Mouse (Mus musculus) left cerebral cortex, postnatal 10 days (tissue): ENCODE data around the gene Acr. TPM values are rescaled to one million over a fixed set of nuclear protein-coding genes. Genes with fewer than 3 reads are reported as not detected.

ENCODE experiments used
- DNase-seq, 2 experiments: peaks; one replicate each; pipeline ENCODE4 v3.0.0; 2021 to 2022; ENCODE audit warnings: low spot score in 2 of 2, mixed read lengths in 1 of 2; ENCODE audit errors: extremely low spot score in 1 of 2
- intact Hi-C: fragments of 180-260 bp; cut with DNase I; formaldehyde crosslinking; loops from one replicate; pipeline ENCODE4 v1.15.1; 2025
- total RNA-seq, 2 experiments: library from RNA; stranded (reverse); gene quantifications; 2 replicates each; pipeline ENCODE4 v1.2.3; 2021

Acr gene
- total RNA-seq, 2 experiments from 2014 or later: 2.0 to 3.0 TPM

DNA sequence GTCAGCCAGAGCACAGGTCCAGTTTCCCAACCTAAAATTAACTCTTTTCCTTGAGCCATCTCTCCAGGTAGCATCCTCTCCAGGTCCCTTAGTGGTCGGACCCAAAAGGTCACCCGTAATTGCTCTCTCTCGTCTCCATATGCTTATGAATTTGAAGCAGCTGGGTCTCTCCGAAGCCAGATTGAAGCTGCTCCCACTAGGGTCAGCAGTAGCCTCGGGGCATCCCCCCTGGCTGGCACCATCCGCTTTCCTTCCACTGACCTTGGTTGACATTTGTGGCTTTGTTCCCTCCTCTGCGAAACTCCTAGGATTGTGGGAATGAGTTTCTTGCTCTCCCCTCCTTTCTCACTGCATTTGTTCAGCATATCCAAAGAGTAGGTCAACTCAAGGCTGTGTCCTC lies 24.0 kb upstream of the Acr start:
- intact Hi-C loops: no loop called here
- no peak for DNase-seq

DNA sequence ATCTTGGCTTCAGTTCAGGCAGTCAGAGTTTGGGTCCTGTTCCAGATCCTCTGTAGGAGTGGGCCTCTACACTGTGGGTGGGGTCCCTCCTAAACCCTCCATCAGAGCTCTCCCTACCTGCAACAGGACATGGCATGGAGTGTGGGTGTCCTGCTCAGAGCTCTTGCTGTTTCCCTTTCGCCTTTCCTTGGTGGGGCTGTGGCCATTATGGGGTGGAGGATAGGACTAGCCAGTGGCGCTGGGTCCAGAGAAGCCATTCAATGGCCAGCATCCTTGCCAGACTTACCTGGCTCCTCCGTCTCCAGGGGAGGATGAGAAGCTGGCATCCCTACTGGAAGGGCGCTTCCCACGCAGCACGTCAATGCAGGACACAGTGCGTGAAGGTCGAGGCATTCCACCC lies 20.8 kb upstream of the Acr start:
- no peak for DNase-seq
- intact Hi-C loops: no loop called here

DNA sequence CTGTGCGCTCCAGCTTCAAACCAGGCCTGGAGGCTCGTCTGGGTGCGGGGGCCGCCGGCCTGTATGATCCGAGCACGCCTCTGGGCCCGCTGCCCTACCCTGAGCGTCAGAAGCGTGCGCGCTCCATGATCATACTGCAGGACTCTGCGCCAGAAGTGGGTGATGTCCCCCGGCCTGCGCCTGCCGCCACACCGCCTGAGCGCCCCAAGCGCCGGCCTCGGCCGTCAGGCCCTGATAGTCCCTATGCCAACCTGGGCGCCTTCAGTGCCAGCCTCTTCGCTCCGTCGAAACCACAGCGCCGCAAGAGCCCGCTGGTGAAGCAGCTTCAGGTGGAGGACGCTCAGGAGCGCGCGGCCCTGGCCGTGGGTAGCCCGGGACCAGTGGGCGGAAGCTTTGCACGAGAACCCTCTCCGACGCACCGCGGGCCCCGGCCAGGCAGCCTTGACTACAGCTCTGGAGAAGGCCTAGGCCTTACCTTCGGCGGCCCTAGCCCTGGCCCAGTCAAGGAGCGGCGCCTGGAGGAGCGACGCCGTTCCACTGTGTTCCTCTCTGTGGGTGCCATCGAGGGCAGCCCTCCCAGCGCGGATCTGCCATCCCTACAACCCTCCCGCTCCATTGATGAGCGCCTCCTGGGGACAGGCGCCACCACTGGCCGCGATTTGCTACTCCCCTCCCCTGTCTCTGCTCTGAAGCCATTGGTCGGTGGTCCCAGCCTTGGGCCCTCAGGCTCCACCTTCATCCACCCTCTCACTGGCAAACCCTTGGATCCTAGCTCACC lies 20.1 kb upstream of the Acr start:
- peak in 1 of 2 experiments; percentile 55 for DNase-seq

DNA sequence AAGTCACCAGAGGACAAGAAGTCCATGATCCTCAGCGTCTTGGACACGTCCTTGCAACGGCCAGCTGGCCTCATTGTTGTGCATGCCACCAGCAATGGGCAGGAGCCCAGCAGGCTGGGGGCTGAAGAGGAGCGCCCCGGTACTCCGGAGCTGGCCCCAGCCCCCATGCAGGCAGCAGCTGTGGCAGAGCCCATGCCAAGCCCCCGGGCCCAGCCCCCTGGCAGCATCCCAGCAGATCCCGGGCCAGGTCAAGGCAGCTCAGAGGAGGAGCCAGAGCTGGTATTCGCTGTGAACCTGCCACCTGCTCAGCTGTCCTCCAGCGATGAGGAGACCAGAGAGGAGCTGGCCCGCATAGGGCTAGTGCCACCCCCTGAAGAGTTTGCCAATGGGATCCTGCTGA lies 19.3 kb upstream of the Acr start:
- peak in 1 of 2 experiments; percentile 76 for DNase-seq
- intact Hi-C loops: no loop called here

More for the DNA sequence above, 20.1 kb upstream of the Acr start:
- intact Hi-C loops: no loop called here

DNA sequence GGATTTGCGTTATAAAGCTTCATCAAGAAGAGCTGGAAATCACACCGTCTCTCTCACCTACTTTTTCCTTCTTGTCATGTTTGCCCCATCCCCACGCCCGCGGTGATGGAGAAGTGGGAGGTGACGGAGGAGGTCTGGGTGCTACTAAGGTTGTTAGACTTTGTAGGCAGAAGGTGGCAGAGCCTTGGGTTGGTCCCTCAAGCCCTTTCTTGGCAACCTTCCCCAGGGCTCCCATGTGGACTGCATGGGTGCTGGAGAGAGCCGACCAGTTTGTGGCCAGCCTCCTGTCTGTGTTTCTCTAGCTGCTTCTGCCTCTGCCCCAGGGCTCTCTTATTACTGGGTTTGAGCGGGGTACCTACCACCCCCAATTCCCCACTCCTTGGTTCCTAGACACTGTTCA lies 17.6 kb upstream of the Acr start:
- intact Hi-C loops: no loop called here
- no peak for DNase-seq

DNA sequence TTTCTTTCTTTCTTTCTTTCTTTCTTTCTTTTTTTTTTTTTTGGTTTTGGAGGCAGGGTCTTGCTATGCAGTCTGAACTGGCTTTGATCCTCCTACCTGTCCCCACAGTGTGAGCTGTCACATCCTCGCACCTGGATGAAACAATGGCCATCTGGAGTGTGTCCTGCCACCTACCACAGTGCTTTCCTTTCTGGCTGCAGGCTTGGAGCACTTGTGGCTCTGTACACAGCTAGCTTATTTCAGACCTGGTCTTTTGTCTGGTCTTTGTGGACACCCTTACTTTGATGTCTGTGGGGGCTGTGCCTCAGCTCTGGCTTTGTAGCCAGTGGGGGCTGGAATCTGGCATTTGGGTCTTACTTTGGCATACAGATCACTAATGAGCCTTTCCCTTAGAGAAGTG lies 16.4 kb upstream of the Acr start:
- intact Hi-C loops: no loop called here
- no peak for DNase-seq

DNA sequence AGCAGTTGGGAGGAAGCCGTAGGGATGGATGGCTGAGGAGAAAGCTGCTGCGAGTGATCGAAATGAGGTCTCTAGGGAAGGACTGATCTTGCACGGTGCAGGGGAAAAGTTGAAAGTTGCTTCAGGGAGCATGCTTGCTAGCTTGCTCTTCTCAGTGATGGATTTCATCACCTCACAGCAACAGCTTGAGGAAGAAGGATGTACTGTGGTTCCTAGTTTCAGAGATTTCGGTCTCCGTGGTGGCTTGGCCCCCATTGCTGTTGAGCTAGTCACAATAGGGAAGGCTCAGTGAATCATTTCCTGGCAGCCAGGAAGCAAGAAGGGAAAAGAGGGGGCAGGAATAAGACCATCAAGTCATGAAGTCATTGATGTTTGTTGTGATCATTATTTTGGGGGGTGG lies 12.5 kb upstream of the Acr start:
- intact Hi-C loops: no loop called here
- DNase-seq: no peak

DNA sequence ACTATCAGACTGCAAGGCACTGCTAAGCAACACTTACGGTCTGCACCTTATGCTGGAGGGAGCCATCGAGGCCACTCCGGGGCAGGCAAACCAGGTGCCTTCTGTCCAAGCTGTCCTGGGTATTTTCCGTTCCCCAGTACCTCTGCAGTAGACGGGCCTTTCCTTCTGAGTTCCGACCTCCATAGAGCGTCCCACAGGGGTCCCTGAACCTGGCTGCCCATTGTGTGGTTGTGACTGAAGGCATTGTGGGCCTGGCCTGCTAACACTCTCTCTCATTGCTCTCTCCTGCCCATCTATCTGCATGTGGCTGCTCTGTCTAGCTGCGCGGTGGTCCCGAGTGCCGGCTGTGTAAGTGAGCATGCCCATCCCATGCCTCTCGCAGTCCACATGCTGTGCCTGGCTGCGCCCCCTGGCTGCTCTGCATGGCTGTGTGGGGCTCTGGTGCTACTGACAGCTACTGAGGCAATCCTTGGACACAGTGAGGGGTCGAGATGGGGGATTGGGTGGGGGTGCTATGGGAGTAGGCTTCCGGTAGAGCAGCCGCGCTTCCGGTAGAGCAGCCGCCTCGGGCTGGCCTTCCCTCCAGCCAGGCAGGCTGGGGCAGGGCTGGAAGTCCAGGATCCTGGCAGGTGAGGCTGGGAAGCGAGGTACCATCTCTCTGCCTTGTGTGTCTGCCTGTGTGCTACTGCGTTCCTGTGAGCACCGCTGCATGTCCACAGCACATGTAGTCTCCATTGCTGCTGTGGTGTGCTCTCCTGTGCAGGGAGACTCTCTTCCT lies 11.5 kb upstream of the Acr start:
- peak in 1 of 2 experiments; percentile 54 for DNase-seq
- intact Hi-C loops: no loop called here

DNA sequence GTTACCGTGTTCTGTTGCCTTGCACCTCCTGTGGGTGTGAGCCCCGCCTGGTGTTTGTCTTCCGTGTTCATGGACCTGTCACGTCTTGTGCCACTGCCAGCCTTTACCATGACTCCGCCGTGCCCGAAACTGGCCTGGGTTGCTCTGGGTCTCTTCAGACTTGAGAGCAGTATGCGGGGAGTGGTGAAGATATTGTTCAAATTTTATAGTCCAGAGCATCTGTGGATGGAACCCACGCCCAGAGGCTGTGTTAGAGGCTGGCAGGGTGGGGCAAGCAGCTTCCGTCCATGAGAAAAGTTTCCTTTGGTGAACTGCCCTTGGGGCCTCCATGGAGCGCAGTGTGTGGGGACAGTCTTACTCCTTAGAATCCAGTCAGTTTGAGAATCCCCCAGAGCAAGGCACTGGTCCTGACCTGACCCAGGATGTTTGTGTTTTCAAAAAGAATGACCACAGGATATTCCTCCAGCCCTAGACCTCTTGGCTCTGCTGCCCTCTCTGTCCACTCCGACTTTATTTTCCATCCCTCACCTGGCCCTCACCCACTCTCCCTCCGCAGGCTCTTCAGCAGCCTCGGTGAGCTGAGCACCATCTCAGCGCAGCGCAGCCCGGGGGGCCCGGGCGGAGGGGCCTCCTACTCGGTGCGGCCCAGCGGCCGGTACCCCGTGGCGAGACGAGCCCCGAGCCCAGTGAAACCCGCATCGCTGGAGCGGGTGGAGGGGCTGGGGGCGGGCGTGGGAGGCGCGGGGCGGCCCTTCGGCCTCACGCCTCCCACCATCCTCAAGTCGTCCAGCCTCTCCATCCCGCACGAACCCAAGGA lies 10.7 kb upstream of the Acr start:
- intact Hi-C loops: no loop called here
- DNase-seq: no peak

DNA sequence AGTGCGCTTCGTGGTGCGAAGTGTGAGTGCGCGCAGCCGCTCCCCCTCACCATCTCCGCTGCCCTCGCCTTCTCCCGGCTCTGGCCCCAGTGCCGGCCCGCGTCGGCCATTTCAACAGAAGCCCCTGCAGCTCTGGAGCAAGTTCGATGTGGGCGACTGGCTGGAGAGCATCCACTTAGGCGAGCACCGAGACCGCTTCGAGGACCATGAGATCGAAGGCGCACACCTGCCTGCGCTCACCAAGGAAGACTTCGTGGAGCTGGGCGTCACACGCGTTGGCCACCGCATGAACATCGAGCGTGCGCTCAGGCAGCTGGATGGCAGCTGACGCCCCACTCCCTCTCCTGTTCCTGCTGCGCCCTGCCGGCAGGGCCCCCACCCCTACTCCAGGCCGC lies 10.1 kb upstream of the Acr start:
- no peak for DNase-seq
- intact Hi-C loops: no loop called here

DNA sequence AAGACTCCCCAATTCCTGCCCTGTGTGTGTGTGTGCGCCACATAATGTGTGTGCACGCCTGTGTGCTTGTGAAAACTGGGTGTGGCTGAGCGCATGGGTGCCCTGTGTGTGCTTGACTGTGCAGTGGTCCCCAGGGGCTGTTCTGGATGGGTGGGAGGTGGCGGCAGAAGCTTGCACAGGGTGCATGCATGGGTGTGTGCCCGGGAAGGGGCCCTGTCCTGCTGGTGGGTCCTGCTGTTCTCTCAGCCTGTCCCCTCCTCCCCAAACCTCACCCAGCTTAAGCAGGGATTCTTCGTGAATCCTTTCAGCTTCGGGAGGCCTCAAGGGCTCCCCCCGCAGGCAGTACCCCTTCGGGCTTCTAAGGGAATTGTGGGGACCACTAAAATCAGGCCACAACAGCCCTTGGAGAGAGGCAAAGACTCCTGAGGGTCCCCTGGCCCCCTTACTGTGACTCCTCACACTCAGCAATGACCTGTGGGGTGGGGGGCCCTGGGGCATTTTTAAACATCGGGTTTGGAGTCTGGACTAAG lies 8.9 kb upstream of the Acr start:
- DNase-seq: no peak

DNA sequence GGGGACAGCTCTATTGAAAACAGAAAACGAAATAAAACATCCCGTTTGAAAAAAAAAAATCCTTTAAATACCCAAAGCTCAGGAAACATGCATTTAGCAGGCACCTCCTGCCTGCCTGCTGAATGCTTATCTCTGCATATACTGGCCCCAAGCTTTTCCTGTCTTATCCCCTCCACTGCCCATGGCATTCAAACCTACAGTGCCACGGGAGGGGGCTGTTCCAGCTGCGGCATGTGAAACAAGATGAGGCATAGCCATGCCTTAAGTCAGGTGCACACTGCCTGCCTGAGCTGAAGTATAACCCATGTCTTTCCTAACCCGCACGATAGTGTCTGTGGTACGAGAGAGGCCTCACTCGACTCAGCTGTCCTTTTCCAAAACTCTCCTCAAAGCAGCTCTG lies 4.0 kb downstream of the Acr start:
- DNase-seq: no peak
- intact Hi-C loops: no loop called here

More for the DNA sequence above, 8.9 kb upstream of the Acr start:
- intact Hi-C loops: no loop called here

DNA sequence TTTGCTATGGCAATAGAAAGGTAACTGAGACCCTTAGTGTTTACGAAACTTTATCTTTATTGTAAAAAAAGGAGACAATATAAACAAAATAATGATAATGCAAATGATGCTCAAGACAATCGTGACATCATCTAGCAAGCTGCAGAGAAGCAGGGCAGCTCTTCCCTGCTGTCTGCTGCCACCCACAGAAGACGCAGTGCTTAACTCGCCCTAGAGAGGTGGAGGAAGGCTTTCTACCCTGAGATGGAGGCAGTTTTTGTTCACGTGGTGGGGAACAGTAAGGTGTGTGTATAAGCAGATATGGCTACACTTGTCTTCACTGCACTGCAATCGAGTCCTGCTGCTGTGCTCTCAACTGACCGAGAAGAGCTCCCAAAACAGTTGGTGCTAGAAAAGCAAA lies 14.4 kb downstream of the Acr start:
- intact Hi-C loops: no loop called here
- no peak for DNase-seq

DNA sequence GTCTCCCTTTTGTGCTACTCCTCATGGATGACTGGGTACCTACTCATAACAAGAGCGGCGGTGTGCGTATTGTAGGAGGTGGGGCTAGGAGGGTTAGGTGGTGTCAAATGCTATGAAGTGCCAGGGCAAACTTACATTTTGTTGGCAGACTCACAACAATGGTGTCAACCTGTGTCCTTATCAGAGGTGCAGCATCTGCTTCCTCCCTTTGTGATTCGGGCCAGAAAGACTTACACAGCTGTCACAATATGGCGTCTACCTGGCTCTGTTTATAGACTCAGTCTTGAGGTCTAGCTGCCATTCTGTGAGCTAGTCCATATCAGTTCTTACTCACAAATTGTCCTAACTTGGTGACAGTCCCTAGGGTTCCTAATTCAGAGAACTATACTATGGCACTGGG lies 17.0 kb downstream of the Acr start:
- DNase-seq: no peak
- intact Hi-C loops: no loop called here

DNA sequence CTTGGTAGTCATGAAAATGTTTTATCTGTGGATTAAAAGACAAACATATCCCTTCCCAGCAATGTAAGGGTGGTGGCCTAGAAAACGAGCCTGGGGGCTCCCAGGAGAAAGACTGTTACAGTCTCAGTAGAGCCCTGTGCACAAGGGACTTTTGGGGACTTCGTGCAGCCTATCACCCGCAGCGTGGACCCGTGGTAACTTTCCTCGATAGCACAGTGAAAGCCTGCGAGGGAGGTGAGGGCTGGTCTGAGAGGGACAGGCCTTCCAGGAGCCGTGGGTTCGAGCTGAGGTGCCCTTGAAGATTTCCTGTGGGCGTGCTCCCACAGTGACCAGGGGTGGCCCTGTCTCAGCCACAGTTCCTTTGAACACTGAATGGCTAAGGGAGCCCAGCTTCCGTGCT lies 17.5 kb downstream of the Acr start:
- intact Hi-C loops: no loop called here
- no peak for DNase-seq

DNA sequence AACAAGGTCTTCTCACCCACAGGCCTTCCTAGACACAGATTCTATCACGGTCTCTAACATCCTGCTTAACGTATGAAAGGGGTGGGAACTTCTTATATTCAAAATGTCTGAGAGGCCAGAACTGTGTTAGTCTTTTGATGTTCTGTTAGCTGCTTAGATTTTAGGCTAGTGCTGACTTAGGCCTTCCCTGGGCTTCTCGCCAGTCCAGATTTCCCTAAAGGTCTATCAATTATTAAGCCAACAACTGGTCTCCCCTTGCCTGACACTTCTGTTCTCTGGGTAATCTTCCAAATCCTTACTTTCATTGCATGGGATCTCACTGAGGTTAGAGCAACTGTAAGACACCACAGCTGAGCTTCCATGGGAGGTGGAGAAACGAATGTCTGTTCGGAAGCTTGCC lies 21.0 kb downstream of the Acr start:
- intact Hi-C loops: no loop called here
- DNase-seq: no peak

DNA sequence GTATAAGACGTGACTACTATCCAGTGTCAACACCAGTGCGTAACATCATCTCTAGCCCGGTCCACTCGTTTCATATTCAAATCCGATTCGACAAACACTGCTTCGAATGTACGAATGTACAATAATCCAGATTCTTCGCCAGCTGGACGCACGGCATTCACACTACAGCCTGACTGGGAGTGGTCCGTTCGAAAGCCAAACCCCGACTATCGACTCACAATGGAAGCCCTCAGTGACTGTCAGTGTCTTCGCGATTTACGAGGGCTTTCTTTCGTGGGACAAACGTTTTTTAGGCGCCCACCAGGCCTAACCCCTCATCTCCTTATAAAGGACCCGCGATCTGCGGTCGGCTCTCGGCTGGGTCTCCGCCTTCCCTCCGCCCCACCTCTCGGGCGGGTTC lies 23.2 kb downstream of the Acr start:
- intact Hi-C loops: no loop called here
- DNase-seq: no peak

DNA sequence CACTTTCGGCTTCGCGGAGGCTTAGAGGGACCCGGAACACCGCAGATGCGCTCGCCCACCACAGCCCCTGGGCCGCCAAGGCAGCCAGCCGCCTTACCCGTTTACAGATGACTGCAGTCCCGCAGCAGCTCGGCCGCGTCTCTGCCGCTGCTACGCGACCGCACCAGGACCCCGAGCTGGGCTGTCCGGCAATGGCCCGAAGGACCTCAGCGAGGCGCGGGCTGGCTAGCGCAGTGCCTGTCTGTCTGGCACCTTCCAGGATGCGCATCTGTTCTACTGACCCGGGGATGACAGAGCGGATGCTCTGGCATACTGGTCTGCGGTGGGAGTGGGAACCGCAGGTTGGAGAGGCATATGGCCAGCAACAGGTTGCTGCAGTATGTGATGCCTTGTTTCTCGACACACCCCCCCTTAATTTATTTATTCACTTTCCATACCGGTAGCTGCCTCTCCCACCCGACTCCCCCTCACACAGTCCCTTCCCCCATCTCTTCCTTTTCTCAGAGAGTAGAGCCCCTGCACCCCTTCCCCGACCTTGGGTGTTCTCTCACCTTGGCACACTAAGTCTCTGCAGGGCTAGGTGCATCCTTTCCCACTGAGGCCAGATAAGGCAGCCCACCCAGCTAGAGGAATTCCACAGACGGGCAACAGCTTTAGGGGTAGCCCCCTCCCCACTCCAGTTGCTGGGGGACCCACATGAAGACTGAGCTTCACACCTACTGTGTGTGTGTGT lies 23.8 kb downstream of the Acr start, which contains the start of gene Rabl2:
Gene Rabl2 (minus strand): TSS at position 201 of the 733 bp plus-strand sequence.
- intact Hi-C loops: no loop called here
- peak; percentile 82 to 92 for DNase-seq

DNA sequence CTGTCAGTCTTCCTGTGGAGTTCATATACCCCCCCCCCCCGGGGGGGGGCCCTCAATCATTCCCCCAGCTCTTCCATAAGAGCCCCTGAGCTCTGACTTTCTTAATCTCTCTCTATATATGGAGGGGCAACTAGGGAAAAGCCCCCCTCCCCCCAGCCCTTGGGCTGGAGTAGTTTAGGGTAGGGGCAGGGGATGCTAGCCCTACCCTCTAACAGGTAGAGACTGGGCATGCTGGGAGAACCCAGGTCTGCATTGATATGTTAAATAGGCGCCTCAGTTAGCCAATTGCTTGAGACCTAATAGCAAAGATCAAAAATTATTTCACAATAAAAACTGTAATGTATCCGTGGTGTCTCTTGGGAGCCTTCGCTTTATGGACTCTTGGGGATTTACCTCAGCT lies 24.4 kb downstream of the Acr start:
- intact Hi-C loops: no loop called here
- no peak for DNase-seq
